Mouse (Mus musculus): ENCODE results near the gene Mindy4. TPM values are rescaled to one million over a fixed set of nuclear protein-coding genes. Genes with fewer than 3 reads are reported as not detected.

Mindy4 gene
- polyA plus RNA-seq, 1 experiment from 2014 or later: 18.6 TPM

DNA sequence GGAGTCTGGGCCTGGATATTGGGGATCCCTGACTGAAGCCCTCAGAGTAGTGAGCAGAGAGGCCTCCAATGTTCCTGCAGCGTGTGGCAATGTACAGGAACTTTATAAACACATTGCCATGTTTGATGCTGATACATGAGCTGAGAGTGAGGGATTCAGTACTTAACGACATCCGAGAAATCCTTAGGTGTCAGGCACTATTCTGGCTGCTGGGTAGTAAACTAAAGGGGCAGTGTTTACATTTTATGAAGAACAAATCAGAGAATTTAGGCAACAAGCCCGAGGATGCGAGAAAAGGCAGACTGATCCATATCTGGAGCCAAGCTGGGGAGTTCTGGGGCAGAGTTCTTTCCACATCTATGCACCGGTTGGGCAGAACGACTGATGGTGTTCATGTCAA lies 152.4 kb downstream of the Mindy4 start:
- no peak overlapping the region for H3K9ac ChIP-seq (ENCODE audit: low read length)
- peak; percentile 58 for ATAC-seq (ENCODE audit: low read depth)
- H3K27ac ChIP-seq (ENCODE audit: low read length): peak overlapping the region; percentile 33; the same call in 1 of the 2 replicates
- WGBS: 36% methylated on average over 7 of the region's 7 CpGs
- no peaks in the 10 kb centered on the region for H3K36me3 ChIP-seq (ENCODE audit: control insufficient read depth, insufficient read depth, low read length)
- H3K4me1 ChIP-seq (replicated peaks; ENCODE audit: control insufficient read depth, insufficient read depth, low read length): peaks cover 16% of the 10 kb centered on the region
- H3K4me2 ChIP-seq (ENCODE audit: low read depth, low read length): no peak overlapping the region
- H3K4me3 ChIP-seq (ENCODE audit: low read length): no peak overlapping the region
- no peaks in the 10 kb centered on the region for H3K27me3 ChIP-seq (ENCODE audit: control insufficient read depth, insufficient read depth, low read depth, low read length)
- H3K9me3 ChIP-seq (ENCODE audit: control insufficient read depth, low read length): no peaks in the 10 kb centered on the region

DNA sequence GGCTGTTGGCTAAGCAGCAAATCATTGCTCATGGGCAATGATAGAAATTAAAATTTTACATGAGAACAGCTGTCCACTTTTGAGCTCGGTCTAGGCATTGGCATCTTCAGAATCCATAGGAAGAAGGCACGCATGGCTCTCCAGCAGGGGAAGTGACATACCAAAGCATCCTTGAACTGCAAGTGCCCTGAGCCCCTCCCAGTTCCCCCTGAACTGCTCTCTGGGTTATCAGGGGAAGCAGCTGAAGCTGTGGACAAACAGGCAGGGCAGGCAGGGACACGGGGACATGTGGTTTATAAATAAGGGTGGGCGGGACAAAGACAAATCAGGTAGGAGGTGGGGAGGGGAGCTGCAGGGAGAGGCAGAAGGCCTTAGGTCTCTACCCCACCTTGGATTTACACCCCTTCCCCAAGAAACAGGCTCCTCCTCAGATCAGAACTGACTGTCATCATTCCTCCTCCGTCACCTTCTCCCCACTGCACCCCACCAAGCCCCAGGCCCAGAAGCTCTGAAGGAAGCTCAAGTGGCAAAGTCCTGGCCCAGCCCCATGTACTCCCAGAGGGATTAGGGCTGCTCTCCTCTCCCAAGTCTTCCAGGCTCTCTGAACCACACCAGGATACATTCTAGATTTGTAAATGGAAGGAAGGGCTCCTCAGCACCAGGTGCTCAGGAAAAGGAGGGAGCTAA lies 153.0 kb downstream of the Mindy4 start:
- Histone ChIP-seq H3K4me1 (replicated peaks; ENCODE audit: control insufficient read depth, insufficient read depth, low read length) (peaks cover 16% of the 10 kb centered on the region), H3K27ac (ENCODE audit: low read length) (peak overlapping the region; percentile 33; the same call in 1 of the 2 replicates), H3K27me3 (ENCODE audit: control insufficient read depth, insufficient read depth, low read depth, low read length) (no peaks in the 10 kb centered on the region), H3K4me3 (ENCODE audit: low read length) (no peak overlapping the region), H3K9me3 (ENCODE audit: control insufficient read depth, low read length) (no peaks in the 10 kb centered on the region), H3K36me3 (ENCODE audit: control insufficient read depth, insufficient read depth, low read length) (no peaks in the 10 kb centered on the region), H3K9ac (ENCODE audit: low read length) (no peak overlapping the region), H3K4me2 (ENCODE audit: low read depth, low read length) (no peak overlapping the region)
- ATAC-seq (ENCODE audit: low read depth): peak; percentile 31; the same call in 1 of the 2 replicates
- WGBS: 18% methylated on average over 5 of the region's 5 CpGs

DNA sequence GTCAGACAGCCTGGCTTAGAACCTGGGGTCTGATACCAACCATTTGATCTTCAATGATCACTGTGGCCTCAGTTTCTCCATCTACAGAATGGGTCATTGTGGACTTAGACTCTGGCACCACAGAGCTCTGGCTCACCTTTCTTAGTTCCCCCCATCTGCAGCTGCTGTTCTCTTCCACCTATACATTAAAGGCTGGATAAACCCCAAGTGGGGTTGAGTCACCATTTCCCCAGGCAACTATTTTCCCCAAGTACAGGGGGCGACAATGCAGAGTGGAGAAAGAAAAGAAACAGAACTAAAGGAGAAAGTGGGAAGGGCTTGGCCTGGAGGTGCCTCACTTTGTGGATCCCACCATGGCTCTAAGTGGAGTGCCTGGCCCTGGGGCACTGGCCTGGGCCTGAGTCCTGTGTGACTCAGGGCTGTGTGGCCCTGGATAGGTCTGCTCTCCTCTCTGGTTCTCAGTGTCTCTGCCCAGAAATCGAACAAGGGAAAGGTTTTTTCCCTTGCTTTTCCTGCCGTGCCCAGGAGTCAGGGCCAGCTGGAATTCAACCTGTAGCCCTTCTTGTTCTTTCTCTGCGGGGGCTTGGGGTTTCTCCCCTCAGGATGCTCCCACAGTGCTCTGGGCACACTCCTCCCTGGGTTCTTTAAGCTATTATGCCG lies 153.9 kb downstream of the Mindy4 start:
- H3K9ac ChIP-seq (ENCODE audit: low read length): no peak overlapping the region
- WGBS: 60% methylated on average over 5 of the region's 5 CpGs
- H3K27ac ChIP-seq (ENCODE audit: low read length): 0 out of 2 replicates have a peak overlapping the region, but pooled peaks have one; percentile 0
- H3K9me3 ChIP-seq (ENCODE audit: control insufficient read depth, low read length): no peaks in the 10 kb centered on the region
- ATAC-seq (ENCODE audit: low read depth): no peak
- peaks cover 16% of the 10 kb centered on the region for H3K4me1 ChIP-seq (replicated peaks; ENCODE audit: control insufficient read depth, insufficient read depth, low read length)
- no peaks in the 10 kb centered on the region for H3K27me3 ChIP-seq (ENCODE audit: control insufficient read depth, insufficient read depth, low read depth, low read length)
- no peak overlapping the region for H3K4me3 ChIP-seq (ENCODE audit: low read length)
- H3K4me2 ChIP-seq (ENCODE audit: low read depth, low read length): no peak overlapping the region
- H3K36me3 ChIP-seq (ENCODE audit: control insufficient read depth, insufficient read depth, low read length): no peaks in the 10 kb centered on the region

DNA sequence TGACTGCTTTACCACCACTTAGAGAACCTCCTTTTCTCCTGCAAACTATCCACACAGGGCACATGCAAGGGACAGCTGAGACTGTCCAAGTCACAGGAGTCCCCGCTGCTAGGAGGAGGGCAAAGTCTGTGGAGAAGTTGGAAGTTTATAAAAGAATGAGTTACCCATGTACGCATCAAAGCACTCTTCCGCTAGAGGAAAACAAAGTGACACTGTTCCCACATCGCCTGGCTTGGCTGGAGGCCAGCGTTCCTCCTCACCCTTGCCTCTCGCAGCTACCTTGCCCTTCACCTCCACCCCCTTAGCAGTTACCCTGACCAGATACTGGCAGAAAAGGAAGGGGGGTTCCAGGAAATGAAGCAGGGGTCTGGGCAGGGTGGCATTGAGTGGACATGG lies 154.5 kb downstream of the Mindy4 start:
- no peaks in the 10 kb centered on the region for H3K27me3 ChIP-seq (ENCODE audit: control insufficient read depth, insufficient read depth, low read depth, low read length)
- H3K4me2 ChIP-seq (ENCODE audit: low read depth, low read length): no peak overlapping the region
- peak; percentile 21; the same call in 1 of the 2 replicates for ATAC-seq (ENCODE audit: low read depth)
- 16% methylated on average over 6 of the region's 6 CpGs for WGBS
- peaks cover 16% of the 10 kb centered on the region for H3K4me1 ChIP-seq (replicated peaks; ENCODE audit: control insufficient read depth, insufficient read depth, low read length)
- H3K4me3 ChIP-seq (ENCODE audit: low read length): no peak overlapping the region
- H3K27ac ChIP-seq (ENCODE audit: low read length): 0 out of 2 replicates have a peak overlapping the region, but pooled peaks have one; percentile 0
- no peaks in the 10 kb centered on the region for H3K9me3 ChIP-seq (ENCODE audit: control insufficient read depth, low read length)
- H3K36me3 ChIP-seq (ENCODE audit: control insufficient read depth, insufficient read depth, low read length): no peaks in the 10 kb centered on the region
- no peak overlapping the region for H3K9ac ChIP-seq (ENCODE audit: low read length)

DNA sequence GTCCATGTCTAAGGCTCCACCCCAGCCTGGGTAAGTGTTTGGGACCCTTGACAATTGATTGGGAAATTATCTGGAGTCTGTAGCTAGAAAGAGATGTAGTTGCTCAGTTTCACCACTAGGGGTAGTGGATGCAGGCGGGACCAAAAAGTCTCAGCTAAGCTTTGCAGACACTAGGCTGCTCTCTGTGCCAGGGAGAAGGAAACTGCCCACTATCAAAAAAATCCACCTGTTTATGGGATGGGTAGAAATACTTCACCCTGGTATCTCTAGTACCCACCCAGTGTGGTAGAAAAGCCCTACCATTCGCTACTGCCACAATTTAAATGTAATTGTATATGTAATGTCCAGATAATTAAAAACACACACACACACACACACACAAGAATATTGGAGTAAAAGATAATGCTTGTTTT lies 155.6 kb downstream of the Mindy4 start:
- Histone ChIP-seq H3K36me3 (ENCODE audit: control insufficient read depth, insufficient read depth, low read length) (no peaks in the 10 kb centered on the region), H3K27me3 (ENCODE audit: control insufficient read depth, insufficient read depth, low read depth, low read length) (no peaks in the 10 kb centered on the region), H3K27ac (ENCODE audit: low read length) (no peak overlapping the region), H3K9ac (ENCODE audit: low read length) (no peak overlapping the region), H3K4me1 (replicated peaks; ENCODE audit: control insufficient read depth, insufficient read depth, low read length) (peaks cover 16% of the 10 kb centered on the region), H3K4me2 (ENCODE audit: low read depth, low read length) (no peak overlapping the region), H3K9me3 (ENCODE audit: control insufficient read depth, low read length) (no peaks in the 10 kb centered on the region), H3K4me3 (ENCODE audit: low read length) (no peak overlapping the region)
- WGBS: 27% methylated on average over 2 of the region's 2 CpGs
- no peak for ATAC-seq (ENCODE audit: low read depth)

DNA sequence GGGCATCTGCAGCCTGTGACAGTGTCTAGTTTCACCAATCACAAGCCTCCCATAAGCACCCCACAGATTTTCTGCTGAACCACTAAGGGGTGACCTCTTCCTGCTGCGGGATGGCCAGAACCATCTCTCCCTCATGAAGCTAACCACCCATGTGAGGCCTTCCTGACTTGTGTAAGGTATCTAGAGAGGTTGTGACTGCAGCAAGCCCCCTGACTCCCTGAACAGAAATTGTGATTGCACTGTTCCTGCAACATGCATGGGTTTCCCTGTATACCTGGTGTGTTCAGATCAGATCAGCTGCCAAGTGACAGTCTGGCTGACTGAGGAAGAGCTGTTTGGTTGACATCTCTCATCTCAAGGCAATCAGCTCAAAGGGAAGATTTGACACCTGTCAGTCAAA lies 159.5 kb downstream of the Mindy4 start:
- Histone ChIP-seq H3K36me3 (ENCODE audit: control insufficient read depth, insufficient read depth, low read length) (no peaks in the 10 kb centered on the region), H3K9me3 (ENCODE audit: control insufficient read depth, low read length) (no peaks in the 10 kb centered on the region), H3K4me2 (ENCODE audit: low read depth, low read length) (no peak overlapping the region), H3K4me3 (ENCODE audit: low read length) (no peak overlapping the region), H3K4me1 (replicated peaks; ENCODE audit: control insufficient read depth, insufficient read depth, low read length) (peaks cover 4% of the 10 kb centered on the region), H3K27ac (ENCODE audit: low read length) (no peak overlapping the region), H3K9ac (ENCODE audit: low read length) (no peak overlapping the region), H3K27me3 (ENCODE audit: control insufficient read depth, insufficient read depth, low read depth, low read length) (no peaks in the 10 kb centered on the region)
- WGBS: 76% methylated on average over 1 of the region's 1 CpGs
- ATAC-seq (ENCODE audit: low read depth): no peak

DNA sequence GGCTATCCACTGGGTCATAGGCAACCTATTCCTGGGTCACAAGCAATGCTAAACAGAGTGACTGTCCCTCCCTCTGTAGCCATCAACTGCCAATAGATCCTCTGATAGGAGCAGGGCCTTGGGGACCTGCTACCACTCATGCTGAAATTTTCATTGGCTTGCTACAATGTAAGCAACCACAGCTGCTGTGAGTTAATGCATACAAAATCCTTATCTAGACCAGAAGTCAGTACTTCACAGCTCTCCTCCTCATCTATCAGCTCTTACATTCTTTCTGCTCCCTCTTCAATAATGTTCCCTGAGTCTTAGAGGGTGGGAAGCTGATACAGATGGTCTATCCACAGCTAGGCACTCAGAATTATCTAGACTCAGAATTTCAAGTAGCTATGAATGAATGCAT lies 163.9 kb downstream of the Mindy4 start:
- ATAC-seq (ENCODE audit: low read depth): no peak
- H3K27me3 ChIP-seq (ENCODE audit: control insufficient read depth, insufficient read depth, low read depth, low read length): no peaks in the 10 kb centered on the region

More for the DNA sequence above, 163.9 kb downstream of the Mindy4 start:
- Histone ChIP-seq H3K9ac (ENCODE audit: low read length) (no peak overlapping the region), H3K9me3 (ENCODE audit: control insufficient read depth, low read length) (no peaks in the 10 kb centered on the region), H3K27ac (ENCODE audit: low read length) (no peak overlapping the region), H3K4me2 (ENCODE audit: low read depth, low read length) (no peak overlapping the region), H3K4me1 (replicated peaks; ENCODE audit: control insufficient read depth, insufficient read depth, low read length) (no peaks in the 10 kb centered on the region), H3K4me3 (ENCODE audit: low read length) (no peak overlapping the region), H3K36me3 (ENCODE audit: control insufficient read depth, insufficient read depth, low read length) (no peaks in the 10 kb centered on the region)

Small RNA genes within 50 kb of the gene (microRNA-seq; reads per million reads assigned to microRNA genes)
- not detected for gene Gm25458

Other genes with a start within 250 kb of the Mindy4 start
- 9.5 and 9.9 TPM in 2 replicates for gene Nod1, start 230.8 kb upstream of the Mindy4 start, polyA plus RNA-seq (2015; fragmentation: Nextera tagmentation; extraction: Ambion mirVana)
- gene Ggct, start 210.4 kb upstream of the Mindy4 start, polyA plus RNA-seq (2015; fragmentation: Nextera tagmentation; extraction: Ambion mirVana): 5.9 and 6.1 TPM in 2 replicates
- gene Gars, start 165.4 kb upstream of the Mindy4 start, polyA plus RNA-seq (2015; fragmentation: Nextera tagmentation; extraction: Ambion mirVana): 120 and 122 TPM in 2 replicates
- 0.35 and 0.47 TPM in 2 replicates for gene Crhr2, start 70.4 kb upstream of the Mindy4 start, polyA plus RNA-seq (2015; fragmentation: Nextera tagmentation; extraction: Ambion mirVana)
- 0.19 TPM in 1 of 2 replicates, not detected in the other for gene Inmt, start 28.3 kb upstream of the Mindy4 start, polyA plus RNA-seq (2015; fragmentation: Nextera tagmentation; extraction: Ambion mirVana)
- gene Aqp1, start 133.0 kb downstream of the Mindy4 start, polyA plus RNA-seq (2015; fragmentation: Nextera tagmentation; extraction: Ambion mirVana): 70.5 and 84.9 TPM in 2 replicates
- gene Ghrhr, start 172.9 kb downstream of the Mindy4 start, polyA plus RNA-seq (2015; fragmentation: Nextera tagmentation; extraction: Ambion mirVana): 0.10 TPM in 1 of 2 replicates, not detected in the other
- gene Adcyap1r1, start 248.6 kb downstream of the Mindy4 start, polyA plus RNA-seq (2015; fragmentation: Nextera tagmentation; extraction: Ambion mirVana): 0.58 and 0.98 TPM in 2 replicates